Mouse (Mus musculus): ENCODE measurements around the gene Eps8.
A peak's percentile ranks its signal among the peaks of the same experiment; 100 is the strongest.

Gene Eps8

DNA sequence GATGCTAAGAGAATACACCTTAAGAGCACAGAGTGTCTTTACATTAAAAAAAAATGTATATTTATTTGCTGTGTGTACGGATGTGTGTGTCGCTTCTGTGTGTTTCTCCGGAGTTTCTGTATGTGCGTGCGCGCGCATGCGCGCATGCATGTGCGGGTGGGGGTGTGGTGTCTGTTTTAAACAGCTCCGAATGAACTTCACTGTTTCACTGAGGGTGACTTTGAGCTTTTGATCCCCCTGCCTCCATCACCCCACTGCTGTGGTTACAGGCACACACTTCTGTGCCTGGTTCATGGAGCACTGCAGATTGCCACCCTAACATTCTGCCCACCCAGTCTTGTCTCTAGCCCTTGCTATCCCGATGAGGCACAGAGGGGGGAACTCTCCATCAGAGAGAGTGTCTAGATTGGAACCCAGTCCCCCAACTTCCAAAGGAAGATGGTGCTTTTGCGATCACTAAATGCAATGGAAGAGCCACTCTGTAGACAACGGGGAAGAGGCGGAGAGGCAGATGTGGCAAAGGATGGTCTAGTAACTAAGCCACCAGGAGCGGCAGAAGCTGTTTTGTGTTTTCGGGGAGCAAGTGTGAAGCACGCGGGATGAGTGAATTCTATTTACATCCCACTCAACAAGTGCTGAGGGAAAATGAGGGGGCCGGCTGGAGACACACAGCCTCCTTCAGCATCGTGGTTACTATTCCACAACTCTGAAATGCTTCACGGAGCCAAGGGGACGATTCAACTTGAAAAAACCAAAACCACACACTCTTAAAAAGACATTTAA lies 7.1 kb upstream of the Eps8 start:
- DNase-seq (ENCODE audit: low spot score): no peak

- DNase-seq (ENCODE audit: low spot score): peak; percentile 61
Observed at GRCm38 (mm10) chr6:137658426-137659088, 3.9 kb upstream of the Eps8 start.

- no peak for DNase-seq (ENCODE audit: low spot score)
Observed at GRCm38 (mm10) chr6:137657203-137657602, 2.5 kb upstream of the Eps8 start.

DNA sequence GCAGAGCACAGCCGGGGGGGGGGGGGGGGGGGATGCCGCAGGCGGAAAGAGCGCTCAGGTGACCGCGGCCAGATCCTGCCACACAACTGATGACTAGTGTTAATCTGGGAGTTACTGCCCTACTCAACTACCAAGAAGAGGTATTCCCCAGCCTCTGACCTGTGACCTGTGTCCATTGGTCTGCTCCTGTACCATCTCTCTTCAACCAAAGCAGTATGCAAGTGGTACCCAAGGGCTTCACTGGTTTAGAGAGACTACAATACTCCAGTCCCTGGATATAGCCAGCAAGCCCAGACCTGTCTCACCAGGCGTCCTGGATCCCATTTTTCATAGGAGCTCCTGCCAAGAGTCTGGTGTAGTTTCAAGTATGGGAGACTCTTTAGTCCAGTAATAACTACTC lies 5.1 kb downstream of the Eps8 start:
- DNase-seq (ENCODE audit: low spot score): no peak

DNA sequence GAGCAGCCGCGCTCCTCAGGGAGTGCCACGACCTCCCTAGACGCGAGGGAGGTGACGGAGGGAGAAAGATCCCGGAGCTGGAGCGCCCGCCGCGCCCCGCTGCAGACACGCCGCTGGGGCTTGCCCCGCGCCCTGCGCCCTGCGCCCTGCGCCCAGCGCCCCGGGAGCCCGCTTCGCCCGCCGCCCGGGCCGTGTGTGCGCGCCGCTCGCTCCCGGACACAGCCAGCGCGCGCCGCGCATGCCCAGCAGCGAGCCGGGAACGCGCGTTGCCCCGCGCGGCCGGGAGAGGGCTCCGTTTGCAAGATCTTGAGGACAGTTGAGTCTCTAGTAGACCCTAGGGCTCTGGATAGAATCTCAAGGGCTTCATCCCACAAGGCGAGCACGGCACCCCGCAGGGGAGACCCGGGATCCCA lies 5.6 kb downstream of the Eps8 start:
- DNase-seq (ENCODE audit: low spot score): peak; percentile 91

DNA sequence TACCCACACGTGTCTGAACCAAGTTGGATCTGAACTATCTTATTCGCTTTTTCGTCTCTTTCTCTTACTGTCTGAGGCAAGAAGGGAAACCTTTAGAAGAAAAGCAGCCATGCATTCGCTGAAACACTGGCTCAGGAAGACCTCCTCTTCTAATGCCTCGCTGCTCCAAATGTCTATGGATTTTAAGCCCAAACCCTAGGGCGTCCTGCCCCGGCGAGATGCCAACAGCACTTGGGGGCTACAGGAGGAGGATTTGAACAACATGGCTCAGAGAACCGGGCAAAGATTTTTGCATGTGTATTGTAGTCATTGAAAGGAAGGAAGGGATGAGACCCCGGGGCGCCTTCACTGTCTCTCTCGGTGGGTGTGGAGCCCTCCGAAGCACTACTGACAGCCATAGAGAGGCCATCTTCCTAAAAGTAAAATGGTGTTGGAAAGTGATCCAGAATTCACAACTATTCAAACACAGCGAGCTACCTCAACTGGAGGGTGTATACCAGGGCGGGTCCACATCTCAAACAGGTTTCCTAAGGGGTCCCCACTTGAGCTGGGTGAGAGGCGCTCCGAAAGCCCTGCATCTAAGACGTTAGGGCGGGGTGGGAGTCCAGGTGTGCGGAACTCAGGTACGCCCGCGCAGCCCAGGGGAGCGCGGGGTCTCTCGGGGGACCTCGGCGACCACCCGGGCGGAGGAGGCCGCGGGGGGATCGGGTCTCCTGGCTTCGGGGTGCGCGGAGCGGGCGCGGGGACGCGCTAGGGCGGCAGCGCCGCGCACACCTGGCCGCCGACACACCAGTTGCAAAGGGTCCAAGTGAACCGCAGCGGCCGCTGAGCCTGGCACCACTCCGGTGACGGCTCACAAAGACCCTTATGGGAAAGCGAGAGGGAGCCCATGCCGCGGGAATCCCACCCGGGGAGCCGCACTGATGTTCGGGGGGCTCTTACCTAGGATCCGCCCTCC lies 6.3 kb downstream of the Eps8 start:
- peak; percentile 71 for DNase-seq (ENCODE audit: low spot score)

DNA sequence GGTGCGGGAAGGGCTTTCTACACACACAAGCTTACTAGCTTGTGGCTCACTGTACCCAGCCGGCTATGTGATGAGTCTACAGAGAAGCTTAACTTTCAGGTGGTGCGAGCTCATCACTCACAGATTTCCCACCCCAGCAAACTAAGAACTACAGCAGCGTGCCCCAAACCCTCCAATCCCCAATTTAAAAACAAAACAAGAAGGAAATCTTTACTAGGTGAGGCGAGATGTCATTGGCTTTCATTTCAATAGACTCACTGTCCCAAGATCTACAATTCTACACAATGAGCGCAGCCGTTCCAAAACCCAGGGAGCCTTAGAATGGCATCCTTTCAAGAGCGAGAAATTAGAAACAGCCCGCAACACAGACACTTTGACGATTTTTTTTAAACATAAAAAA lies 7.0 kb downstream of the Eps8 start:
- no peak for DNase-seq (ENCODE audit: low spot score)

GRCm38 (mm10) chr6:137646726-137647125 lies 8.0 kb downstream of the Eps8 start:
- no peak for DNase-seq (ENCODE audit: low spot score)

GRCm38 (mm10) chr6:137644893-137645292 lies 9.8 kb downstream of the Eps8 start:
- DNase-seq (ENCODE audit: low spot score): no peak

DNA sequence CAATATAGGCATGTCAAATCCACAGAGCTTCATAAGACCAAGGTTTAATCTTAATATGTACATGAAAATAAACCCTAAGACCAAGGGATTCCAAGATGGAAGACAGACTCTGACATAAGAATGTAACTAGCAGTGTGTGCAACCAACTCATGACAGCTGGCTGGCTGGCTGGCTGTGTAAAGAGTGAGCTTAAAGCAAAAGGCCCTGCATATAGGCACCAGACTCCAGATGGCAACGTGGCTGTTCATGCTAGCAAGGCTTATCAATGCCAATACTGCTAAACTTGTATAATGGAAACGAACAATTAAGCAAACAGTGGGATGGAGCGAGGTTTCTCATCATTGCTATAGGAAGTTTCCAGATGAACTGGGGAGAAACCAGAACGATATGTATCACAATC lies 10.9 kb downstream of the Eps8 start:
- DNase-seq (ENCODE audit: low spot score): no peak

- peak; percentile 56 for DNase-seq (ENCODE audit: low spot score)
Observed at GRCm38 (mm10) chr6:137641642-137642041, 13.0 kb downstream of the Eps8 start.

GRCm38 (mm10) chr6:137638834-137639567 lies 15.7 kb downstream of the Eps8 start:
- no peak for DNase-seq (ENCODE audit: low spot score)

- DNase-seq (ENCODE audit: low spot score): no peak
Observed at GRCm38 (mm10) chr6:137637443-137637842, 17.2 kb downstream of the Eps8 start.

- no peak for DNase-seq (ENCODE audit: low spot score)
Observed at GRCm38 (mm10) chr6:137636131-137636530, 18.5 kb downstream of the Eps8 start.

DNA sequence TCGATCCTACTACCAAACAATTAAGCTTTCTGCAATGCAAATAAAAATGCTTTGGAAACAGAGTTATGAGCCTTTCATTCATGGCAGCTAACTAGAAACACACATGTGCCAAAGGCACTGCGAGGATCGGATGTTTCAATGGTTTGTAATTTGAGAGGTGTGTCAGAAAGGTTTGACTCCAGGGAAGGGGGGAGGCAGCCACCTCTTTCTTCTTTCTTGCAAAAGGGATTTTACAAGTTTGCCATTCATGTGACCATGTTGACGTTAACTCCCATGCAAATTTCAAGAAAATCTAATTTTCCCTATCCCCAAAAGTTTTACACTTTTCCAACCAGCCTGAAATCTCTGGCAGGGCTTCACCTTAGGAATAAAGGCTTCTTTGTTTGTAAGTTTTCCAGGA lies 21.1 kb downstream of the Eps8 start:
- DNase-seq (ENCODE audit: low spot score): no peak

DNA sequence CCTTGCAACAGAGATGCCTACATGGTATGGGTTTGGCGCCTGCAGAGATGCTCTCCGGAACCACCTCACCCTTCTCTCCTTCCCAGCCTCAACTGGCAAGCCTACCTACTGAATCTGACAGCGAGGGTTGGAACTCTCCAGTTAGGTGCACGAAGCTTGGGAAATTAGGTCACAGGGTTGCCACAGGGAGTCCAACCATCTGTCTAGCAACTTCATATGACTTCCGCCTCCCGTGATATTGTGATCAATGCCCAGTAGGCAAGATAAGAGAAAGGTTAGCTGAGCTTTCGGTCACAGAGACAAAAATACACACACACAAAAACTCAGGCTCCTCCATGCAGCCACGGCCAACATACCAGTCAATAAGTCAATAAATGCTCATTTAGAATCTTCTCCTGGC lies 21.6 kb downstream of the Eps8 start:
- no peak for DNase-seq (ENCODE audit: low spot score)

DNA sequence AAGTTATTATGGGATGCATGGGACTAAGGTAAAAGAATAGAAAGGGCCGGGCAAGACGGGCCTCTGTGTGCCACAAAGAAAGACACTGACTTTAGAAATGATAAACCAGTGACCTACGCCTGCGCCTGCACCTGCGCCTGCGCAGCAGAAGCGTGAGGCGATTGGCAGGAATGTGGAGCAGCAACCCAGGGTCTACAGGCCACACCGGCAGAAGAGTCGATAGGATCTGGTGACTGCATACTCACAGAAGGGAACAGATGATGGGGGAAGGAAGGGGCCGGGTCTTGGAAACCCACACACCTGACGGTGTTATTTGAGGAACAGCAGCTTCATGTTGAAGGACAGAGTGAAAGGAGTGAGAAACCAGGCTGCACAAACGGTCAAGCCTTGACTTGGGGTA lies 24.3 kb downstream of the Eps8 start:
- no peak for DNase-seq (ENCODE audit: low spot score)

DNA sequence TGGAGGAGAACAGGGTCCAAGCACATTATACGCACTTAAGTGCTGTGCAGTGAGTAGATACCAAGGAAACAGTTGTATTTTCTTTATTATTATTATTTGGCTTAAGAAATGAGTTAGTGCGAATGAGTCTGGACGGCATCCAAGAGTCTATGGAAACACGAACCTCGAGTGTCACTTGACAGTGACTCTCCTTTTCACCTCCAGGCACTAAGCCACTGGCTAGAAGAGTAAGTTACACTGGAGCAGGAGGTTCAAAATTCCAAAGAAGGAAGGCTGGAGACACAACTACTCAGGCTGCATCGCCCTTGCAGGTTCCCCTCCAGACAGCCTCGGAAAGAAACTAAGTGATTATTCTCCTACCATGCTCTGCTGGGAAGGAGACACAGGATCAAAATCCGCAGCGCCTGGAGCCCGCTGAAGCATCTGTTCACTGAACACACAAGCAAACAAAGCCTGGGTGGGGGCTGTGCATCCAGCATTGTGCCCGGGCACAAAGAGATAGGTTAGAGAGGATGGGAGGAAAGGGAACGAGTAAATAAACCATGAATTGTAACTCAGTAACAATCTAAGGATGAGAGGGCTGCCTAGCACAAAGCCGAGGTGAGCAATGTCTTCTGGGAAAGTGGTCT lies 25.0 kb downstream of the Eps8 start:
- no peak for DNase-seq (ENCODE audit: low spot score)

- no peak for DNase-seq (ENCODE audit: low spot score)
Observed at GRCm38 (mm10) chr6:137628715-137629114, 26.0 kb downstream of the Eps8 start.

- no peak for DNase-seq (ENCODE audit: low spot score)
Observed at GRCm38 (mm10) chr6:137621021-137621420, 33.7 kb downstream of the Eps8 start.

DNA sequence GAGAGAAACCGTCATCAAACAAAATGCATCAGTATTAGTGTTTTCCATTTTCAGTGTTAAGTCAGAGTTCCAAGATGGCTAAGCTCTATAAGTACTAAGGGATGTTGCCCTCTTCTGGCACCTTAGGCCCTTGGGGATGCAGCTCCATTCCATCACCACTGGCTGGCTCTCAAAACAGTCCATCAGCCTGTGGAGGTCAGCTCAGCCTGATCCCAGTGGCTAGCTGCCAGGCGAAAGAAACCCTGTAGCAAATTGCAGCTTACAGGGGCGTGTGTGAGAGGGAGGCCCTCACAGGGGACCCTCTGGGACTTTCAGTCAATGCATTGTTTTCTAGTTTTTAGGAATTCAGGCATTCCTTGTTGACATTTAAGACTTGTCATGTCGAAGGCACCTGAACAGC lies 40.8 kb downstream of the Eps8 start:
- peak; percentile 82 for DNase-seq (ENCODE audit: low spot score)
